Mouse (Mus musculus) B cell, adult 67 days (primary cell): ENCODE data around the gene Cyp2u1. TPM values are rescaled to one million over a fixed set of nuclear protein-coding genes. Genes with fewer than 3 reads are reported as not detected.

ENCODE experiments used
- total RNA-seq, 2 experiments: library from RNA; stranded (reverse); gene quantifications; 4 replicates each; pipeline ENCODE4 v1.2.4; 2023

Gene Cyp2u1
- total RNA-seq, result 1 to 10 TPM; 1.3 to 1.7 TPM

DNA sequence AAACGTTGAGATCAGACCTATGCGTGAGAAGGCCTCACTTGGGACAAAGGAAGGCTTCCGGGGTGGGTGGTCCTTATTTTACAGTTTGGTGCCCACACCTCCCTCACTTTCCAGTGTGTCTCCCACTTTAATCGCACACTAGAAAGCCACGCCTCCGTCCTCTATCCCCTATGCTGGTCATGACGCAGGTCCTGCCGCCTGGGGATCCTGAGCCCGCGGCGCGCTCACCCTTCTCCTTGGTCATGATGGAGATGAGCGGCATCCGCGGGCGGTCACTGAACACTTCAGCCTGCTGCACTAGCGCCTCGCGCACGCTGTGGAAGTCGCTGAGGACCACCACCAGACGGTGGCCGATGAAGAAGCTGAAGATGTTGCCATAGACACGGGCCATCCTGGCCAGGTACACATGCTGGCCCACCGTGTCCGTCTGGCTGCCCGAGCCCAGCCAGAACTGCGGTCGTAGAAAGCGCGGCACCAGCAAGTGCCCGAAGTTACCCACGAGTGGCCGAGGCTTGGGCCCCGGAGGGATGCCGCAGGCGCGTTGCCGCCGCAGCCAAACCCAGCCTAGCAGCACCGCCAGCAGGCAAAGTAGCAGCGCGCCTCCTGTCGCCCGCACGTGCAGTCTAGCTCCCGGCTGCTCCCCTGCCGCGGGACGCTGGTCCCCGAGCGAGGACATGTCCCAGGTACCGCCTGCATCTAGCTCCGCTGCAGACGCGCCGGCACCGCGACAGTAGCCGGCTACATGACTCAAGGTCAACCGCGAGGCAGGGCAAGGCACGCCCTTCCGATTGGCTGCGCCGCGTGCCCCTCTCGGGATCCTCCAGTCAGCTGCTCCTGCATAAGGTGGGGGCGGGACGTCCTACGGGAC, at the start of gene Cyp2u1:
Gene Cyp2u1, minus strand, starts transcription at position 776 of the 868 bp plus-strand sequence.

DNA sequence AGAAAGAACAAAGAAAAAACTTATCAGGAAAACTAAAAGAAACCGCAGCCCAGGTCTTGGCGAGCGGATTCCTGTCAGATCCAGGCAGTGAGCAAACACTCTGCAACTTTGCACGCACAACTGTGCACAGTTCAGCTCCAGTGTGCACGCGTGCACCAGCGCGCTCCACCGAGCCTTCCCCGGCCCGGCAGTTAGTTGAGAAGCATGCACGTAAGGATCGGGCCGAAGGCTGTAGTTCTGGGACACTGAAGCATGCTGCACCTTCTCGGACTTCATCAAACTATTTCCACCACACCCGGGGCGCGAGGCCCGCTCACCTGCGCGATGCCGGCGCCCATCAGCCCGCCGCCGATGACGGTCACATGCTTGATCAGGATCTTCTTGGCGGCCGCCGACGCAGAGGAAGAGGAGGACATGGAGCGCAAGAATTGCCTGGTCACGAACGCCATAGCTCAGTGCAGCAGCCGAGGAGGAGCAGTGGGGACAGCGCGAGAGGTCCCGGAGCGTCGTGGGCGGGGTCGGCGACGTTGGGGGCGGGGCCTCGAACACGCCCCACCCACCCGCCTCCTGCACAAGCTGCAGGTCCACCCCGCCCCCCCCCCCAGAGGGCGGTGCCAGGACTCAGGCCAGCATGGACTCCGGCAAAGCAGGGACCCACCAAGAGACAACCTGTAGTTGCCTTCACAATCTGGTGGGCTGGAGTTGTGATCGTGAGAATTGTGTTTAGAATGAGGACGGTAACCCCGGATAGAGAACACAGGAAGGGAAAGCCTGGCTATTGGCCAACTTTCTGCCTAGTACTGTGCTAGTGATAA, 31.3 kb downstream of the Cyp2u1 start, which contains the start of gene Hadh:
Gene Hadh, minus strand, starts transcription at position 543 of the 815 bp plus-strand sequence.

Other genes with a start within 250 kb of the Cyp2u1 start
- 1 to 10 TPM; 6.1 to 6.3 TPM for gene Lef1, start 192.8 kb downstream of the Cyp2u1 start, total RNA-seq
- gene Hadh, start 31.1 kb downstream of the Cyp2u1 start, total RNA-seq, result 10 to 100 TPM; 18.2 to 23.3 TPM
- gene Sgms2, start 188.2 kb upstream of the Cyp2u1 start, total RNA-seq, result under 1 TPM in 1 of 2 experiments, not detected in 1; 0.09 TPM